Mouse (Mus musculus): ENCODE measurements around the gene Myh6. TPM values are rescaled to one million over a fixed set of nuclear protein-coding genes. Genes with fewer than 3 reads are reported as not detected.

The Myh6 gene
- total and polyA plus RNA-seq, 2 experiments from 2014 or later = 0.21 to 1.4 TPM

DNA sequence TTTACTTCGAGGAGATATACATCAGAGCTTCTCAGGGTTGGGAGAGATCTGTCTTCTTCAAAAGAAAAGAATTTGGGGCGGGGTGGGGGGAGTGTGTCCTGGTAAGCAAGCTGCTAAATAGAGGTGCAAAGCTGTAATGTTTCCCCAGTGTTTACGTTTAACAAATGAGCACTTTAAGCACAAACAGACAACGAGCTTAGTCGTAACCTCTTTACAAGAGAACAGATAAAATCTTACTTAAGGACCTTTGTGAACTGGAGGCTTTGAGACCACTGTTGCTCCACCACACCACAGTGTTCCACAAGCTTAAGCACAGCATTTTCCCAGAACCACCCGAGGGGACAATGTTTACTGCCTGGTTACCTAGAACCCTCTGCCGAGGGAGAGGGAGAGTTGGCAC lies 39.4 kb downstream of the Myh6 start:
- Histone ChIP-seq H3K9ac (replicated peaks; ENCODE audit: low read length) (peak overlapping the region; percentile 78; the same call in 1 of the 2 replicates), H3K27ac (peak overlapping the region; percentile 95), H3K4me1 (ENCODE audit: insufficient read depth, low read length) (peaks cover 22% of the 10 kb centered on the region; the same call in 1 of the 2 replicates), H3K27me3 (ENCODE audit: insufficient read depth, low read length) (no peaks in the 10 kb centered on the region), H3K36me3 (ENCODE audit: insufficient read depth, low read length) (no peaks in the 10 kb centered on the region), H3K9me3 (ENCODE audit: low read length) (no peaks in the 10 kb centered on the region), H3K4me3 (ENCODE audit: low read length) (no peak overlapping the region), H3K4me2 (ENCODE audit: low read depth, low read length) (peak overlapping the region; percentile 98)
- no peak for TF ChIP-seq CTCF (IDR thresholded peaks at IDR 0.05; ENCODE audit: low read depth)
- WGBS = 27% methylated on average over 7 of the region's 7 CpGs
- DNase-seq (ENCODE audit: low spot score) (no peak), ATAC-seq (no peak)

DNA sequence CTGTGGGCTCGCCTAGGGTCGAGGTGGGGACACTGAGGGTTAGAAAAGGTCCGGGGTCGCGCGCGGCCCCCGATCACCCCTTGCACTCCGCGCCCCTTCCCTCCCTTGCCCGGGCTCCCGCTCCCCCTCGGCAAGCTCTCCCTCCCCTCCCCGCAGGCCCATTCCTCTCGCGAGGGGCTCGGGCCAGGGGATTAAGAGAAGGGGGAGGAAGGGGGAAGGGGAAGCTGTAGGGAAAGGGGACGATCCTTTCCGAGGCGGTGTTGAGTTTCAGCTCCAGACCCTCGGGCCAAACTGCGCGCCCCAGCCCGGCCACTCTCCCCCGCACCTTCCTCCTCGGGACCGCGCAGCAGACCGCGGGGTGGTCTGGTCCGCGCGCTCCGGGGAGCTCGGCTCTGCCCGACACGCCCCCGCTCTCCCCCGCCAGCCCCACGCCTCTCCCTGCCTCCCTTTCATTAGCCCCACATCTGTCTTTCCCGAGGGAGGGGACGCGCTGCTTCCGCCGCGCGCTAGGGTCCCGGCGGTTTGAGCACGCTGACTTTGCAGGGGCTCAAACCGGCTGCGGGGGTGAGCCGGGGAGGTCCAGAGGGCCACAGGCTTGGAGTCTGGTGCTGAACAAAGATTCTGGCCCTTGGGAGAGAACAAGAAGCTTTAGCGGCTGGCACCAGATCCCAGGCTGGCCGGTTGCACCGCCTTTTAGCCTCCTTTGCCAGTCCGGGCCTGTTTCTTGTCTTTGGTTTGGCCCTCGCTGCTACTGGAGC lies 40.1 kb downstream of the Myh6 start:
- peak overlapping the region; percentile 95 for H3K27ac ChIP-seq
- peaks cover 22% of the 10 kb centered on the region; the same call in 1 of the 2 replicates for H3K4me1 ChIP-seq (ENCODE audit: insufficient read depth, low read length)
- WGBS = under 1% methylated on average over 41 of the region's 58 CpGs
- H3K9me3 ChIP-seq (ENCODE audit: low read length) = no peaks in the 10 kb centered on the region
- peak overlapping the region; percentile 53 for H3K4me3 ChIP-seq (ENCODE audit: low read length)
- ATAC-seq (peak; percentile 81), DNase-seq (ENCODE audit: low spot score) (peak; percentile 79)
- no peak for TF ChIP-seq CTCF (IDR thresholded peaks at IDR 0.05; ENCODE audit: low read depth)
- H3K9ac ChIP-seq (replicated peaks; ENCODE audit: low read length) = peak overlapping the region; percentile 78
- H3K4me2 ChIP-seq (ENCODE audit: low read depth, low read length) = peak overlapping the region; percentile 98
- no peaks in the 10 kb centered on the region for H3K27me3 ChIP-seq (ENCODE audit: insufficient read depth, low read length)
- no peaks in the 10 kb centered on the region for H3K36me3 ChIP-seq (ENCODE audit: insufficient read depth, low read length)

DNA sequence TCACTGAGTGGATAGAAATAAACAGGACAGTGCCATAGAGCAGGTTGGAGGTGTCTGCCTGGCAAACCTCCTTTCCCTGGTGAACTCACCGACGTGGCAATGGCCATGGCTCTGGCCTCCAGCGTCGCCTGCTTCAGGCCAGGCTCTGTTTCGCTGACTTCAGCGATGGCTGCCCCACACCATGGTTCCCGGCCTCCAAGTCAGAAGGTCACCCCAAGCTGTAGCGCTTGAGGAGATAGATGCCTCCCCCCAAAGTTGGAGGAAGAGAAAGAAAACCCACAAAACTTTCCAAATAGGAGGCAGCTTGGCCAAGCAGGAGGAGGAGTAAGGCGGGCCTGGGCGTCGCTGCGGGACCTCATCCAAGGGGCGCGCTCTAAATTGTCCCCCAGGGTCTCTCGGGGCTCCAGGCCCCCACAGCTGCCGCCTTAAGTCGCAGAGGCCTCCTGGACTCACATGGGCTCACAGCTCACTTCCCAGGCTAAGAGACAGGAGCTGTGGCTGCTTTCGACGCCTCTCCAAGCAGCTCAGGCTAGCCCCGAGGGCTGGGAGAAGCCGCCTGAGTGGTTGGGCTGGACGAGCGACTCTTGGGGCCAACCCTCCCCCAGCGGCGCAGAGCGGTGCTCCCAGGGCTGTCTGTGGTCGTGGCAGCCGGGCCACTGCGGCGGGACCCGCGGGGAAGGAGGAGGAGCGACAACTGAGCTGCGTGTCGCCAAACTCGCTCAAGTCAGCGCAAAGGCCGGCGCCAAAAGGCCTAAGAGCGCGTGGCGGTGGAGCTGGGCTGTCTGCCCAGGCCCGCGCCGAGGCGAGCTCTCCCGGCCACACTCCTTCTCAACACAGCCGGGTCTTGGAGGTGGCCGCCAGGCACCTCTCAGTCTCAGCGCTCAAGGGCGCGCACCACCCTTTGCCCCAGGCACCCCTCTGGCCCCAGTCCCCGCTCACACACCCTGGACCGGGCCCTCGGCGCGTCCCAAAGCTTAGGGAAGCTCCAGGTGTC lies 41.1 kb downstream of the Myh6 start, which contains the start of gene Efs:
Gene Efs (minus strand): TSS at position 778 of the 994 bp plus-strand sequence.
- no peak for TF ChIP-seq CTCF (IDR thresholded peaks at IDR 0.05; ENCODE audit: low read depth)

DNA sequence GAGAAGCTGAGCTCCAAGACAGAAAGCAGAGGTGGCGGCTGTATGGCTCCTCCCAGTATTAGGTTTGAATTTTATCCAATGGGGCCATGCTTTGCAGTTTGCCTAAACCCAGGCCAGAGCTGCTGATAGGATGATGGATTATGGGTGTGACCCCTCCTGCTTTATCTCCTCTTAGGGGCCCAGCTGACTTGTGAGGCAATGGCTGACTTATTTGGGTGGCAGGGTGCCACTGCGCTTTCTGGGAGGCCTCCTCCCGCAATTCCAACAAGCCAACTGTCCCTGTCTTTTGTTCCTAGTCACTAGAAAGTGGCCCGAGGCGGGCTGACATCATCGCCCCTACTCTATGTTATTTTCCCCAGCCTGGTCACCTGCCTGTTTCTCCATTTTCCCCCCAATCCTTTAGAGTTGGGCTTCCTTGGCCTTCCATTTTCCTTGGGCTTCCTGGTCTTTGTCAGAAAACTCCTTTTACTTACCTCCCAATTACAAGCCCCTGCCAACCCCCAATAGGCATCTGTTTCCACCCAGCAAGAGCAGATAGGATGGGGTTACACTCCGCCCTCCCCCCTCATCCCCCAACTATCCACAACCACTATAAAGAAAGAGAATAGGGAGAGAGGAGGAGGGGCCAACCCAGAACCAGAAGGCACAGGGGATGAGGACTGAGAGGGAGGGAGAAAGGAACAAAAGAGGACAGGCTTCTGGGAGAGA lies 41.9 kb downstream of the Myh6 start:
- peak overlapping the region; percentile 78 for H3K9ac ChIP-seq (replicated peaks; ENCODE audit: low read length)
- peak overlapping the region; percentile 98 for H3K4me2 ChIP-seq (ENCODE audit: low read depth, low read length)
- no peaks in the 10 kb centered on the region for H3K27me3 ChIP-seq (ENCODE audit: insufficient read depth, low read length)
- DNase-seq (ENCODE audit: low spot score) (peak; percentile 73), ATAC-seq (peak; percentile 66)
- 0 out of 2 replicates have a peak, but pooled peaks cover 4% of the 10 kb centered on the region for H3K36me3 ChIP-seq (ENCODE audit: insufficient read depth, low read length)
- H3K4me1 ChIP-seq (ENCODE audit: insufficient read depth, low read length) = peaks cover 17% of the 10 kb centered on the region; the same call in 1 of the 2 replicates
- 19% methylated on average over 7 of the region's 7 CpGs for WGBS
- H3K9me3 ChIP-seq (ENCODE audit: low read length) = no peaks in the 10 kb centered on the region
- TF ChIP-seq CTCF (IDR thresholded peaks at IDR 0.05; ENCODE audit: low read depth) = no peak
- peak overlapping the region; percentile 95 for H3K27ac ChIP-seq
- peak overlapping the region; percentile 53 for H3K4me3 ChIP-seq (ENCODE audit: low read length)

More for the DNA sequence above, 41.1 kb downstream of the Myh6 start, which contains the start of gene Efs:
- Histone ChIP-seq H3K9me3 (ENCODE audit: low read length) (no peaks in the 10 kb centered on the region), H3K4me3 (ENCODE audit: low read length) (peak within 1 kb of the TSS; percentile 53), H3K27ac (peak within 1 kb of the TSS; percentile 95), H3K4me1 (ENCODE audit: insufficient read depth, low read length) (peaks cover 22% of the 10 kb centered on the region; the same call in 1 of the 2 replicates), H3K36me3 (ENCODE audit: insufficient read depth, low read length) (no peaks in the 10 kb centered on the region), H3K27me3 (ENCODE audit: insufficient read depth, low read length) (no peaks in the 10 kb centered on the region), H3K4me2 (ENCODE audit: low read depth, low read length) (peak within 1 kb of the TSS; percentile 98), H3K9ac (replicated peaks; ENCODE audit: low read length) (peak within 1 kb of the TSS; percentile 78)
- WGBS = 3% methylated on average over 43 of the region's 57 CpGs
- ATAC-seq (peak; percentile 67), DNase-seq (ENCODE audit: low spot score) (peak; percentile 77)

DNA sequence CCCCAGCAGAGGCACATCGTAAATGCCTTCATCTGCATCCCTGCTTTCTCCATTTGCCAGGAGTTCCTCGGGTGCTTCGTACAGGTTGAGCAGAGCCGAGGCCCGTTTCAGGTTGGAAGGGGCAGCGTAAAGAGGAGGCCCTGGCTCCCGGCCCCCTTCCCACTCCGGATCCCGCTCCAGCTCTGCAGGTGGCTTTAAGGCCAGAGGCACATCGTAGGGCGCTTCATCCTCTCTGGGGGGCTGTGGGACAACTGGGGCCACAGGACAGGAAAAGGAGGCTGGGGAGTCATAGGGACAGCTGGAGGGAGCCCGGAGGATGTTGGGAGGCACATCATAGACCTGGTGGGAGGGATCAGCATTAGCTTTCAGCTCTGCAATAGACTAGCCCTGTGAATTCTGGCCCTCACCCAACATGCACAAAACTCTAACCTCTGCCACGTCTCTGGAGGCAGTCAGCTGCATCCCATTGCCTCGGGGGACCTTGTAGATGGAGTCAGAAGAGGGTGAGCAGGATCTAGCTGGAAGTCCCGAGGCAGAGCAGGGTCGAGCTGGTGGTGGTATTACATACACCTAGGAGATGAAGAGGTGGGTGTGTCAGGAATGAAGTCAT lies 46.5 kb downstream of the Myh6 start:
- DNase-seq (ENCODE audit: low spot score) = no peak
- no peaks in the 10 kb centered on the region for H3K27me3 ChIP-seq (ENCODE audit: insufficient read depth, low read length)
- TF ChIP-seq CTCF (IDR thresholded peaks at IDR 0.05; ENCODE audit: low read depth) = no peak
- no peak overlapping the region for H3K4me2 ChIP-seq (ENCODE audit: low read depth, low read length)
- H3K4me1 ChIP-seq (ENCODE audit: insufficient read depth, low read length) = no peaks in the 10 kb centered on the region
- no peak overlapping the region for H3K9ac ChIP-seq (replicated peaks; ENCODE audit: low read length)
- ATAC-seq = no peak
- WGBS = 91% methylated on average over 16 of the region's 16 CpGs
- H3K27ac ChIP-seq = no peak overlapping the region
- H3K4me3 ChIP-seq (ENCODE audit: low read length) = no peak overlapping the region
- peaks cover 4% of the 10 kb centered on the region; the same call in 1 of the 2 replicates for H3K36me3 ChIP-seq (ENCODE audit: insufficient read depth, low read length)
- no peaks in the 10 kb centered on the region for H3K9me3 ChIP-seq (ENCODE audit: low read length)

Measured in hindbrain, postnatal 0 days (tissue).